Mouse (Mus musculus) CH12.LX (cell line): ENCODE results near the gene Cnot11. TPM values are rescaled to one million over a fixed set of nuclear protein-coding genes. Genes with fewer than 3 reads are reported as not detected.
"Not testable (repeated sequence)": the region's sequence is repeated elsewhere in the genome, so short reads cannot be mapped to it uniquely, and the experiment has no call there.

ENCODE experiments used
- DNase-seq: peaks from one replicate; pipeline ENCODE4 v3.0.0-alpha.2; 2013; ENCODE audit errors: extremely low read depth
- H3K27ac ChIP-seq: 2 replicates; pipeline ENCODE4 v1.5.1; 2012; ENCODE audit warnings: low read depth, mild to moderate bottlenecking, control low read depth, moderate library complexity; ENCODE audit not compliant: insufficient read depth
- H3K27me3 ChIP-seq: replicated peaks from 2 replicates; pipeline ENCODE3; 2012; ENCODE audit warnings: inconsistent platforms
- H3K36me3 ChIP-seq, 2 experiments: replicated peaks in 1 of 2; 2 replicates each; pipeline versions ENCODE3 to v1.6.1; 2012; ENCODE audit warnings: inconsistent platforms in 1 of 2, low read length in 1 of 2, mild to moderate bottlenecking in 1 of 2, mixed read lengths in 1 of 2, moderate library complexity in 1 of 2; ENCODE audit not compliant: control insufficient read depth in 1 of 2, insufficient read depth in 1 of 2
- H3K4me1 ChIP-seq, 2 experiments: 2 replicates each; pipeline ENCODE4 v1.6.1; 2012; ENCODE audit warnings: inconsistent platforms in 1 of 2, moderate library complexity in 1 of 2; ENCODE audit not compliant: insufficient read depth in 2 of 2, control insufficient read depth in 1 of 2
- H3K4me2 ChIP-seq: 2 replicates; pipeline ENCODE4 v1.6.1; 2012; ENCODE audit warnings: low read depth, mild to moderate bottlenecking, control low read depth; ENCODE audit not compliant: poor library complexity, insufficient read depth, severe bottlenecking
- H3K4me3 ChIP-seq, 3 experiments: fragments of 150-350 bp in 1 of 3; sonication (generic) in 1 of 3; replicated peaks in 1 of 3; 2 replicates each; pipeline versions ENCODE3 to v1.5.1; 2011 to 2012; ENCODE audit warnings: low read depth in 2 of 3, low read length in 2 of 3, mild to moderate bottlenecking in 2 of 3, moderate library complexity in 2 of 3, control low read depth in 1 of 3, improper control_type of control experiment in 1 of 3, inconsistent platforms in 1 of 3, mixed read lengths in 1 of 3; ENCODE audit not compliant: poor library complexity in 1 of 3
- H3K79me2 ChIP-seq: replicated peaks from 2 replicates; pipeline ENCODE4 v1.6.1; 2012; ENCODE audit warnings: mild to moderate bottlenecking, moderate library complexity; ENCODE audit not compliant: control insufficient read depth, poor library complexity, insufficient read depth, severe bottlenecking; ENCODE audit errors: extremely low read depth
- H3K9ac ChIP-seq: 2 replicates; pipeline ENCODE4 v1.6.1; 2012; ENCODE audit warnings: low read depth, mild to moderate bottlenecking, control low read depth, moderate library complexity; ENCODE audit not compliant: insufficient read depth
- H3K9me3 ChIP-seq: replicated peaks from 2 replicates; pipeline ENCODE3; 2012; ENCODE audit warnings: low read length, inconsistent platforms, mixed read lengths
- BHLHE40 ChIP-seq: IDR thresholded peaks from 2 replicates; pipeline ENCODE4 v1.6.1; 2011; ENCODE audit warnings: mild to moderate bottlenecking, low read depth, low read length, improper control_type of control experiment
- CHD1 ChIP-seq: IDR thresholded peaks from 2 replicates; pipeline ENCODE4 v1.6.1; 2012; ENCODE audit warnings: low read depth, low read length, improper control_type of control experiment, inconsistent platforms
- ELF1 ChIP-seq: IDR thresholded peaks from 2 replicates; pipeline ENCODE4 v1.6.1; 2014; ENCODE audit warnings: low read depth, mild to moderate bottlenecking, inconsistent platforms, low read length, improper control_type of control experiment
- HCFC1 ChIP-seq: IDR thresholded peaks from 2 replicates; pipeline ENCODE4 v1.6.1; 2012; ENCODE audit warnings: low read depth, mild to moderate bottlenecking, inconsistent platforms, low read length, improper control_type of control experiment
- IRF4 ChIP-seq: IDR thresholded peaks from 2 replicates; pipeline ENCODE4 v1.6.1; 2014; ENCODE audit warnings: low read depth, mild to moderate bottlenecking, inconsistent platforms, low read length, improper control_type of control experiment
- MAX ChIP-seq: IDR thresholded peaks from 2 replicates; pipeline ENCODE4 v1.6.1; 2011; ENCODE audit warnings: low read length, improper control_type of control experiment
- MAZ ChIP-seq: IDR thresholded peaks from 2 replicates; pipeline ENCODE4 v1.6.1; 2012; ENCODE audit warnings: low read depth, mild to moderate bottlenecking, inconsistent platforms, low read length, improper control_type of control experiment, moderate library complexity
- MEF2A ChIP-seq: IDR thresholded peaks from 2 replicates; pipeline ENCODE4 v1.6.1; 2014; ENCODE audit warnings: low read depth, mild to moderate bottlenecking, inconsistent platforms, low read length, improper control_type of control experiment, borderline replicate concordance
- MYC ChIP-seq: IDR thresholded peaks from 2 replicates; pipeline ENCODE4 v1.6.1; 2011; ENCODE audit warnings: low read depth, mild to moderate bottlenecking, improper control_type of control experiment, low read length
- SIN3A ChIP-seq: IDR thresholded peaks from 2 replicates; pipeline ENCODE4 v1.6.1; 2012; ENCODE audit warnings: low read length, improper control_type of control experiment, inconsistent platforms
- SMC3 ChIP-seq: IDR thresholded peaks from 2 replicates; pipeline ENCODE4 v1.6.1; 2011; ENCODE audit warnings: low read depth, low read length, improper control_type of control experiment
- ZC3H11A ChIP-seq: IDR thresholded peaks from 2 replicates; pipeline ENCODE4 v1.6.1; 2012; ENCODE audit warnings: low read depth, mild to moderate bottlenecking, inconsistent platforms, low read length, improper control_type of control experiment
- ZKSCAN1 ChIP-seq: IDR thresholded peaks from 2 replicates; pipeline ENCODE4 v1.6.1; 2012; ENCODE audit warnings: low read depth, inconsistent platforms, low read length, improper control_type of control experiment, borderline replicate concordance
- ZNF384 ChIP-seq: IDR thresholded peaks from 2 replicates; pipeline ENCODE4 v1.6.1; 2012; ENCODE audit warnings: low read depth, low read length, improper control_type of control experiment, inconsistent platforms
- dilution Hi-C: fragments of 300-500 bp; cut with MboI; formaldehyde crosslinking; loops from 2 replicates; pipeline ENCODE4 v1.14.3; 2020; ENCODE audit warnings: low sequenced_read_pairs; ENCODE audit not compliant: extremely low pct_unique_long_range_greater_than_20kb, extremely low pct_ligation_motif_present
- in situ Hi-C: fragments of 300-500 bp; cut with MboI; formaldehyde crosslinking; loops from 3 replicates; pipeline ENCODE4 v1.14.3; 2019; ENCODE audit warnings: low sequenced_read_pairs, low pct_ligation_motif_present, low pct_unique_long_range_greater_than_20kb, mixed read lengths
- polyA plus RNA-seq: library from polyadenylated mRNA; unstranded; fragments of >175 nt; gene quantifications from 2 replicates; pipeline ENCODE4 v1.2.1, GENCODE M21; 2012; ENCODE audit warnings: low read depth; ENCODE audit not compliant: insufficient read length
- total RNA-seq, 2 experiments: library from RNA; depleted of rRNA; stranded (reverse); fragments of 300-350 nt in 1 of 2; fragments of >200 nt in 1 of 2; gene quantifications; 2 replicates each; pipeline ENCODE4 v1.2.3; 2012 to 2014

Gene Cnot11
- total and polyA plus RNA-seq, 3 experiments: 15.3 to 34.9 (median 28.6) TPM

DNA sequence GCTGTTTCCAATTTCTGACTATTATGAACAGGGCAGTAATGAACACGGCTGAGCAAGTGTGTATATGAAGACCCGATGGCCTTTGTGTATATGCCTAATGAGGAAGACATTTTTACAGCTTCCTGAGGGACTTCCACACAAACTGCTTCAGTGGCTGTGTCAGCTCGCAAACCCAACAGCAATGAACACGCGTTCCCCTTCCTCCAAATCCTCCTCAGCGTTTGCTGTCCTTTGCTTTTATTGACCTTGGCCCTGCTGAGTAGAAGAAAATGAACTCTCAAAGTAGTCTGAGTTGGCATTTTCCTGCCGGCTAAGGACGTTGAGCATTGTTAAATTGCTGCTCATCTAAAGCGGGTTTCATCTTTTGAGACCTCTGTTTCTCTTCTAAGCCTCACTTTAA is 50.6 kb downstream of the Cnot11 start:
- Histone ChIP-seq H3K27me3 (peaks cover 8% of the 10 kb centered on the region), H3K36me3 (no peaks in the 10 kb centered on the region), H3K4me3 (no peak overlapping the region), H3K79me2 (no peaks in the 10 kb centered on the region), H3K4me1 (peaks cover 0 to 5% of the 10 kb centered on the region in 2 experiments; a peak in 1 of 4 replicates), H3K9me3 (no peaks in the 10 kb centered on the region)
- in situ Hi-C loops: no loop called here
- TF ChIP-seq BHLHE40 (no peak), MAZ (no peak), IRF4 (no peak), CHD1 (no peak)
- TF ChIP-seq, all 38 proteins: peak for 0
- dilution Hi-C loops: no loop called here
- no peak for DNase-seq
- no peak overlapping the region for H3K4me2 ChIP-seq
- no peak overlapping the region for H3K9ac ChIP-seq
- no peak overlapping the region for H3K27ac ChIP-seq

DNA sequence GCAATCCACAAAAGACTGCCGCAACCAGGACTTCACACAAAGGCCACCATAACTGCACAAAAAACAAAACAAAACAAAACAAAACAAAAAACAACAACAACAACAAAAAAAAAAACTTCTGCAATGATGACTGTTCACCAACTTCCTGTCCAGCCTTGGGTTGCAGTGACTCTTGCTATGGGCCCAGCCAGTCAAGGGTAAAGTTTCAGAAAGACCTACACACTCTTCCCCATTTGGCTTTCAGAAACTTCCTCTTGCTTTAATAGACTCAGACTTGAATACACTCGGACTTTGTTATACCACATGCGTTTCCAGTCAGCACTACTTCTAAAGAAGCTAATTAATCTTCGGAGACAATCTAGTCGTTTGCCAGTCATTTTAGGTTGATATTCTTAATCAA is 55.4 kb downstream of the Cnot11 start:
- no peak overlapping the region for H3K4me2 ChIP-seq
- dilution Hi-C loops: no loop called here
- H3K4me3 ChIP-seq: no peak overlapping the region
- H3K9ac ChIP-seq: no peak overlapping the region
- H3K36me3 ChIP-seq: no peaks in the 10 kb centered on the region
- TF ChIP-seq MAX: no peak
- no peak for TF ChIP-seq SMC3
- TF ChIP-seq MYC: no peak
- TF ChIP-seq ELF1: no peak
- TF ChIP-seq MEF2A: no peak
- no peak for TF ChIP-seq IRF4
- no peak for TF ChIP-seq HCFC1
- TF ChIP-seq ZC3H11A: no peak
- TF ChIP-seq ZNF384: no peak; the same call in 1 of the 2 replicates
- no peak for TF ChIP-seq ZKSCAN1
- TF ChIP-seq SIN3A: no peak
- in situ Hi-C loops: no loop called here
- H3K4me1 ChIP-seq: peaks cover 0 to 5% of the 10 kb centered on the region in 2 experiments; a peak in 1 of 4 replicates
- no peak overlapping the region for H3K27ac ChIP-seq
- no peaks in the 10 kb centered on the region for H3K9me3 ChIP-seq
- H3K27me3 ChIP-seq: no peaks in the 10 kb centered on the region
- no peaks in the 10 kb centered on the region for H3K79me2 ChIP-seq
- peak; percentile 10 for DNase-seq

DNA sequence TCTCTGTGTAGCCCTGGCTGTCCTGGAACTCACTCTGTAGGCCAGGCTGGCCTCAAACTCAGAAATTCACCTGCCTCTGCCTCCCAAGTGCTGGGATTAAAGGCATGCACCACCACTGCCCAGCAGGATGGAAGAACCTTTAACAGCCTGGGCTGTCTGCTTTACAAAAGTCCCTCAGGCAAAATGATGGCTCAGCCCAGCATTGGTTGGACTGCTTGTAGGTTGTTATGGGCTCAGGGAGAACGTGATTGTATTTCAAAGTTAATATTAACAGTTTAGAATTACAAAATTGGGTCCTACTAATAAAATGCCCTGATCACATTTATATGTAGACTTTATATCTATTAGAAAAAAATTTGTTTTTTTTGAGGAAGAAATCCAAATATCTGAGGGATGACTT is 56.8 kb downstream of the Cnot11 start:
- H3K9me3 ChIP-seq, H3K79me2 ChIP-seq, H3K27ac ChIP-seq, H3K9ac ChIP-seq, H3K36me3 ChIP-seq, H3K4me2 ChIP-seq, DNase-seq, H3K4me3 ChIP-seq, H3K4me1 ChIP-seq, in situ Hi-C loops, dilution Hi-C loops, H3K27me3 ChIP-seq: not testable (repeated sequence)
